Mouse (Mus musculus): ENCODE measurements around the gene Nr2c1. TPM values are rescaled to one million over a fixed set of nuclear protein-coding genes. Genes with fewer than 3 reads are reported as not detected.

Nr2c1 gene
- polyA plus RNA-seq, 1 experiment from 2014 or later, result 12.7 TPM

- H3K27ac ChIP-seq, result no peak overlapping the region
- no peak for DNase-seq (ENCODE audit: low spot score)
- H3K4me3 ChIP-seq, result no peak overlapping the region
- peaks cover 22% of the 10 kb centered on the region for H3K4me1 ChIP-seq
- H3K9me3 ChIP-seq (replicated peaks), result no peaks in the 10 kb centered on the region
- no peaks in the 10 kb centered on the region for H3K27me3 ChIP-seq (ENCODE audit: low read depth, poor library complexity, severe bottlenecking)
- 85% methylated on average over 4 of the region's 4 CpGs for WGBS
- H3K36me3 ChIP-seq, result peaks cover 26% of the 10 kb centered on the region
Observed at GRCm38 (mm10) chr10:94151488-94151887, 3.7 kb downstream of the Nr2c1 start.

GRCm38 (mm10) chr10:94153841-94154240 lies 6.0 kb downstream of the Nr2c1 start:
- no peaks in the 10 kb centered on the region for H3K27me3 ChIP-seq (ENCODE audit: low read depth, poor library complexity, severe bottlenecking)
- H3K9me3 ChIP-seq (replicated peaks), result no peaks in the 10 kb centered on the region
- DNase-seq (ENCODE audit: low spot score), result no peak
- no peak overlapping the region for H3K4me3 ChIP-seq
- peaks cover 9% of the 10 kb centered on the region for H3K4me1 ChIP-seq
- H3K36me3 ChIP-seq, result peaks cover 46% of the 10 kb centered on the region
- no peak overlapping the region for H3K27ac ChIP-seq

- Histone ChIP-seq H3K27me3 (ENCODE audit: low read depth, poor library complexity, severe bottlenecking) (no peaks in the 10 kb centered on the region), H3K36me3 (peaks cover 83% of the 10 kb centered on the region), H3K9me3 (replicated peaks) (no peaks in the 10 kb centered on the region), H3K27ac (no peak overlapping the region), H3K4me1 (no peaks in the 10 kb centered on the region), H3K4me3 (no peak overlapping the region)
- 95% methylated on average over 6 of the region's 6 CpGs for WGBS
- no peak for DNase-seq (ENCODE audit: low spot score)
Observed at GRCm38 (mm10) chr10:94158962-94159361, 11.1 kb downstream of the Nr2c1 start.

GRCm38 (mm10) chr10:94159406-94159805 lies 11.6 kb downstream of the Nr2c1 start:
- peaks cover 88% of the 10 kb centered on the region for H3K36me3 ChIP-seq
- H3K4me3 ChIP-seq, result no peak overlapping the region
- no peaks in the 10 kb centered on the region for H3K9me3 ChIP-seq (replicated peaks)
- no peaks in the 10 kb centered on the region for H3K27me3 ChIP-seq (ENCODE audit: low read depth, poor library complexity, severe bottlenecking)
- whole genome bisulfite sequencing, result 95% methylated on average over 4 of the region's 4 CpGs
- DNase-seq (ENCODE audit: low spot score), result no peak
- H3K4me1 ChIP-seq, result no peaks in the 10 kb centered on the region
- no peak overlapping the region for H3K27ac ChIP-seq

- Histone ChIP-seq H3K4me3 (no peak overlapping the region), H3K27me3 (ENCODE audit: low read depth, poor library complexity, severe bottlenecking) (no peaks in the 10 kb centered on the region), H3K4me1 (no peaks in the 10 kb centered on the region), H3K9me3 (replicated peaks) (no peaks in the 10 kb centered on the region), H3K27ac (no peak overlapping the region), H3K36me3 (peaks cover 89% of the 10 kb centered on the region)
- no peak for DNase-seq (ENCODE audit: low spot score)
- WGBS, result 89% methylated on average over 5 of the region's 5 CpGs
Observed at GRCm38 (mm10) chr10:94161051-94161765, 13.4 kb downstream of the Nr2c1 start.

GRCm38 (mm10) chr10:94162031-94162430 lies 14.2 kb downstream of the Nr2c1 start:
- Histone ChIP-seq H3K36me3 (peaks cover 90% of the 10 kb centered on the region), H3K27ac (no peak overlapping the region), H3K4me1 (no peaks in the 10 kb centered on the region), H3K9me3 (replicated peaks) (no peaks in the 10 kb centered on the region), H3K27me3 (ENCODE audit: low read depth, poor library complexity, severe bottlenecking) (no peaks in the 10 kb centered on the region), H3K4me3 (no peak overlapping the region)
- DNase-seq (ENCODE audit: low spot score), result no peak
- WGBS, result 94% methylated on average over 7 of the region's 7 CpGs

- DNase-seq (ENCODE audit: low spot score), result no peak
- Histone ChIP-seq H3K27me3 (ENCODE audit: low read depth, poor library complexity, severe bottlenecking) (no peaks in the 10 kb centered on the region), H3K9me3 (replicated peaks) (no peaks in the 10 kb centered on the region), H3K36me3 (peaks cover 92% of the 10 kb centered on the region), H3K4me3 (no peak overlapping the region), H3K4me1 (no peaks in the 10 kb centered on the region), H3K27ac (no peak overlapping the region)
- 83% methylated on average over 5 of the region's 5 CpGs for WGBS
Observed at GRCm38 (mm10) chr10:94164104-94164845, 16.5 kb downstream of the Nr2c1 start.

GRCm38 (mm10) chr10:94165426-94165825 lies 17.6 kb downstream of the Nr2c1 start:
- H3K4me3 ChIP-seq, result no peak overlapping the region
- no peaks in the 10 kb centered on the region for H3K27me3 ChIP-seq (ENCODE audit: low read depth, poor library complexity, severe bottlenecking)
- no peaks in the 10 kb centered on the region for H3K9me3 ChIP-seq (replicated peaks)
- H3K36me3 ChIP-seq, result peaks cover 92% of the 10 kb centered on the region
- WGBS, result 90% methylated on average over 16 of the region's 16 CpGs
- DNase-seq (ENCODE audit: low spot score), result no peak
- H3K4me1 ChIP-seq, result no peaks in the 10 kb centered on the region
- no peak overlapping the region for H3K27ac ChIP-seq

- no peak overlapping the region for H3K27ac ChIP-seq
- H3K4me1 ChIP-seq, result no peaks in the 10 kb centered on the region
- H3K4me3 ChIP-seq, result no peak overlapping the region
- WGBS, result 96% methylated on average over 11 of the region's 11 CpGs
- peaks cover 93% of the 10 kb centered on the region for H3K36me3 ChIP-seq
- no peak for DNase-seq (ENCODE audit: low spot score)
- no peaks in the 10 kb centered on the region for H3K9me3 ChIP-seq (replicated peaks)
- no peaks in the 10 kb centered on the region for H3K27me3 ChIP-seq (ENCODE audit: low read depth, poor library complexity, severe bottlenecking)
Observed at GRCm38 (mm10) chr10:94167051-94167750, 19.4 kb downstream of the Nr2c1 start.

GRCm38 (mm10) chr10:94171440-94172130 lies 23.8 kb downstream of the Nr2c1 start:
- no peak overlapping the region for H3K4me3 ChIP-seq
- no peaks in the 10 kb centered on the region for H3K27me3 ChIP-seq (ENCODE audit: low read depth, poor library complexity, severe bottlenecking)
- H3K4me1 ChIP-seq, result no peaks in the 10 kb centered on the region
- DNase-seq (ENCODE audit: low spot score), result no peak
- H3K27ac ChIP-seq, result no peak overlapping the region
- H3K9me3 ChIP-seq (replicated peaks), result no peaks in the 10 kb centered on the region
- H3K36me3 ChIP-seq, result peaks cover 96% of the 10 kb centered on the region
- 76% methylated on average over 12 of the region's 12 CpGs for WGBS

- WGBS, result 82% methylated on average over 11 of the region's 11 CpGs
- Histone ChIP-seq H3K27ac (no peak overlapping the region), H3K9me3 (replicated peaks) (no peaks in the 10 kb centered on the region), H3K4me3 (no peak overlapping the region), H3K36me3 (peaks cover 91% of the 10 kb centered on the region), H3K27me3 (ENCODE audit: low read depth, poor library complexity, severe bottlenecking) (no peaks in the 10 kb centered on the region), H3K4me1 (no peaks in the 10 kb centered on the region)
- DNase-seq (ENCODE audit: low spot score), result no peak
Observed at GRCm38 (mm10) chr10:94172137-94172536, 24.3 kb downstream of the Nr2c1 start.

- WGBS, result 82% methylated on average over 6 of the region's 6 CpGs
- H3K27ac ChIP-seq, result no peak overlapping the region
- no peak overlapping the region for H3K4me3 ChIP-seq
- no peak for DNase-seq (ENCODE audit: low spot score)
- H3K9me3 ChIP-seq (replicated peaks), result no peaks in the 10 kb centered on the region
- no peaks in the 10 kb centered on the region for H3K4me1 ChIP-seq
- H3K36me3 ChIP-seq, result peaks cover 85% of the 10 kb centered on the region
- H3K27me3 ChIP-seq (ENCODE audit: low read depth, poor library complexity, severe bottlenecking), result no peaks in the 10 kb centered on the region
Observed at GRCm38 (mm10) chr10:94172706-94173105, 24.9 kb downstream of the Nr2c1 start.

Data from limb, embryonic 10.5 days (tissue).